ENCODE assay signal across 13 mouse cellular contexts in genomic region chr11:54595905-54596555, GRCm38 (mm10).
DNase-seq lines count a peak whose midpoint lies in the region; ATAC-seq and TF ChIP-seq lines count a peak whose summit lies in the region.
"Had no signal": no experiment of that assay in that cellular context is flagged by ENCODE, and none has a peak within 500 bp of the region (broad histone marks: within the 10 kb centered on the region; RNA-seq: fewer than 3 reads in every experiment).

No protein-coding gene starts in this region.

- peak overlapping the region; percentile 57 for H3K4me3 ChIP-seq in cerebellum, adult 2 months (replicated peaks; ENCODE audit: insufficient read depth, low read depth, low read length)
- peak overlapping the region; percentile 9; the same call in 1 of the 2 replicates for H3K4me3 ChIP-seq in hindbrain, embryonic 10.5 days
- H3K4me3 ChIP-seq in midbrain, embryonic 14.5 days (replicated peaks; ENCODE audit: low read depth, low read length): peak overlapping the region; percentile 27
- no peak overlapping the region for H3K4me3 ChIP-seq in kidney, adult 2 months (ENCODE audit: insufficient read depth, low read depth, low read length)
- H3K4me3 ChIP-seq: embryonic facial prominence, embryonic 15.5 days had no signal

- peak; percentile 45 to 46 for DNase-seq in cerebellum, adult 2 months
- DNase-seq in cerebellum, postnatal 4 days (ENCODE audit: low spot score in 2 of 2): no peak
- peak; percentile 74 for DNase-seq in MN1 (ENCODE audit: low spot score)
- no peak for DNase-seq in hindbrain, embryonic 10.5 days (ENCODE audit: low spot score)
- DNase-seq in midbrain, embryonic 14.5 days: peak; percentile 73
- DNase-seq in kidney, adult 9 months: no peak
- DNase-seq in embryo, embryonic 11 days: no peak
- DNase-seq in kidney, adult 2 months: no peak
- DNase-seq: adrenal gland, postnatal 25 days; gastrocnemius, postnatal 36 days; layer of hippocampus, postnatal 36 days; lung, adult 2 months had no signal

- peak; percentile 66; the same call in 1 of the 2 replicates for ATAC-seq in midbrain, embryonic 14.5 days (ENCODE audit: low FRiP score, low TSS enrichment)

- no peaks in the 10 kb centered on the region for H3K27me3 ChIP-seq in cerebellum, adult 2 months (ENCODE audit: control insufficient read depth, insufficient read depth, low read length)
- no peaks in the 10 kb centered on the region for H3K27me3 ChIP-seq in hindbrain, embryonic 10.5 days (ENCODE audit: insufficient read depth, poor library complexity, severe bottlenecking)
- no peaks in the 10 kb centered on the region for H3K27me3 ChIP-seq in midbrain, embryonic 14.5 days (ENCODE audit: control insufficient read depth, insufficient read depth, low read length)
- no peaks in the 10 kb centered on the region for H3K27me3 ChIP-seq in kidney, adult 2 months (replicated peaks; ENCODE audit: control insufficient read depth, insufficient read depth, low read length)
- H3K27me3 ChIP-seq: embryonic facial prominence, embryonic 15.5 days had no signal

- H3K27ac ChIP-seq in cerebellum, adult 2 months (ENCODE audit: insufficient read depth, low read length): peak overlapping the region; percentile 73; the same call in 1 of the 2 replicates
- H3K27ac ChIP-seq in hindbrain, embryonic 10.5 days: no peak overlapping the region; the same call in 1 of the 2 replicates
- H3K27ac ChIP-seq in midbrain, embryonic 14.5 days (replicated peaks; ENCODE audit: low read depth, low read length): peak overlapping the region; percentile 89
- H3K27ac ChIP-seq in kidney, adult 2 months (ENCODE audit: insufficient read depth, low read depth, low read length): no peak overlapping the region
- H3K27ac ChIP-seq: embryonic facial prominence, embryonic 15.5 days had no signal

- no peaks in the 10 kb centered on the region for H3K9me3 ChIP-seq in hindbrain, embryonic 10.5 days
- no peaks in the 10 kb centered on the region for H3K9me3 ChIP-seq in midbrain, embryonic 14.5 days (ENCODE audit: control insufficient read depth, low read length)
- H3K9me3 ChIP-seq: embryonic facial prominence, embryonic 15.5 days had no signal

- peaks cover 7% of the 10 kb centered on the region; the same call in 1 of the 2 replicates for H3K4me1 ChIP-seq in cerebellum, adult 2 months (ENCODE audit: control insufficient read depth, insufficient read depth, low read length)
- no peaks in the 10 kb centered on the region for H3K4me1 ChIP-seq in hindbrain, embryonic 10.5 days (replicated peaks)
- peaks cover 4% of the 10 kb centered on the region; the same call in 1 of the 2 replicates for H3K4me1 ChIP-seq in midbrain, embryonic 14.5 days (ENCODE audit: control insufficient read depth, insufficient read depth, low read length)
- no peaks in the 10 kb centered on the region for H3K4me1 ChIP-seq in kidney, adult 2 months (ENCODE audit: control insufficient read depth, insufficient read depth, low read length)
- H3K4me1 ChIP-seq: embryonic facial prominence, embryonic 15.5 days had no signal

- no peaks in the 10 kb centered on the region for H3K36me3 ChIP-seq in hindbrain, embryonic 10.5 days
- no peaks in the 10 kb centered on the region for H3K36me3 ChIP-seq in midbrain, embryonic 14.5 days (ENCODE audit: control insufficient read depth, insufficient read depth, low read length)
- H3K36me3 ChIP-seq in kidney, adult 2 months (ENCODE audit: control insufficient read depth, insufficient read depth, low read length): no peaks in the 10 kb centered on the region
- H3K36me3 ChIP-seq: embryonic facial prominence, embryonic 15.5 days had no signal

- TF ChIP-seq CTCF in cerebellum, adult 2 months (IDR thresholded peaks at IDR 0.05; ENCODE audit: borderline replicate concordance, insufficient read depth, low read depth, low read length): no peak
- no peak for TF ChIP-seq CTCF in kidney, adult 2 months (conservative IDR thresholded peaks at IDR 0.05; ENCODE audit: insufficient read depth, insufficient read length, low read depth, low read length)

- TF ChIP-seq POLR2A in cerebellum, adult 2 months (IDR thresholded peaks at IDR 0.05; ENCODE audit: borderline replicate concordance, insufficient read depth, low read length): no peak
- no peak for TF ChIP-seq POLR2A in kidney, adult 2 months (IDR thresholded peaks at IDR 0.05; ENCODE audit: low read depth, low read length)

- peak overlapping the region; percentile 58 for H3K9ac ChIP-seq in midbrain, embryonic 14.5 days (replicated peaks; ENCODE audit: low read length)
- H3K9ac ChIP-seq: embryonic facial prominence, embryonic 15.5 days had no signal

- 44% methylated on average over 8 of the region's 8 CpGs for WGBS in cerebellum, adult 2 months
- 83% methylated on average over 8 of the region's 8 CpGs for WGBS in hindbrain, embryonic 10.5 days
- 51% methylated on average over 8 of the region's 8 CpGs for WGBS in midbrain, embryonic 14.5 days
- 89% methylated on average over 8 of the region's 8 CpGs for WGBS in kidney, adult 2 months

- H3K4me2 ChIP-seq in midbrain, embryonic 14.5 days (ENCODE audit: low read length): peak overlapping the region; percentile 52
- H3K4me2 ChIP-seq: embryonic facial prominence, embryonic 15.5 days had no signal

Comparison
In these comparisons a context has a peak if more than half of its experiments do, and no peak if none do; other contexts are left out.
1. DNase-seq: peak in cerebellum, adult 2 months (2 of 2), MN1 (single experiment) and midbrain, embryonic 14.5 days (single experiment); none in cerebellum, postnatal 4 days (0 of 2), hindbrain, embryonic 10.5 days (single experiment), kidney, adult 9 months (single experiment), embryo, embryonic 11 days (single experiment) and kidney, adult 2 months (single experiment).
2. H3K27ac ChIP-seq: peak in cerebellum, adult 2 months (single experiment) and midbrain, embryonic 14.5 days (single experiment); none in hindbrain, embryonic 10.5 days (single experiment) and kidney, adult 2 months (single experiment).